Mouse (Mus musculus): ENCODE data around the gene Slc25a39.

- no peak for TF ChIP-seq CTCF (IDR thresholded peaks at IDR 0.05; ENCODE audit: control insufficient read depth, insufficient read depth, low read length)
- TF ChIP-seq POLR2A (IDR thresholded peaks at IDR 0.05; ENCODE audit: borderline replicate concordance, control insufficient read depth, low read depth, low read length) = no peak
Observed at GRCm38 (mm10) chr11:102381341-102382100, 26.2 kb downstream of the Slc25a39 start.
